Mouse (Mus musculus): ENCODE measurements around the gene Tenm2. TPM values are rescaled to one million over a fixed set of nuclear protein-coding genes. Genes with fewer than 3 reads are reported as not detected.

Gene Tenm2
- polyA plus RNA-seq, 2 experiments from 2014 or later: 0.05 TPM; not detected in 1

- ATAC-seq: no peak
Measured at GRCm38 (mm10) chr11:37076989-37077598, 158.7 kb downstream of the Tenm2 start.

GRCm38 (mm10) chr11:37075349-37075748, 160.4 kb downstream of the Tenm2 start:
- no peak for ATAC-seq

- ATAC-seq: no peak
Measured at GRCm38 (mm10) chr11:37065459-37065858, 170.3 kb downstream of the Tenm2 start.

GRCm38 (mm10) chr11:37046671-37047070, 189.1 kb downstream of the Tenm2 start:
- no peak for ATAC-seq

GRCm38 (mm10) chr11:37041259-37041658, 194.5 kb downstream of the Tenm2 start:
- no peak for ATAC-seq

- ATAC-seq: no peak
Measured at GRCm38 (mm10) chr11:37039283-37039682, 196.5 kb downstream of the Tenm2 start.

- ATAC-seq: no peak
Measured at GRCm38 (mm10) chr11:37031305-37032055, 204.3 kb downstream of the Tenm2 start.

GRCm38 (mm10) chr11:37011900-37012299, 223.9 kb downstream of the Tenm2 start:
- no peak for ATAC-seq

- ATAC-seq: no peak
Measured at GRCm38 (mm10) chr11:37009243-37009642, 226.5 kb downstream of the Tenm2 start.

GRCm38 (mm10) chr11:36997668-36998067, 238.1 kb downstream of the Tenm2 start:
- no peak for ATAC-seq

- no peak for ATAC-seq
Measured at GRCm38 (mm10) chr11:36990895-36991294, 244.9 kb downstream of the Tenm2 start.

- no peak for ATAC-seq
Measured at GRCm38 (mm10) chr11:36988776-36989565, 246.8 kb downstream of the Tenm2 start.

GRCm38 (mm10) chr11:36974142-36974541, 261.6 kb downstream of the Tenm2 start:
- ATAC-seq: no peak

GRCm38 (mm10) chr11:36958102-36958501, 277.7 kb downstream of the Tenm2 start:
- ATAC-seq: no peak

- no peak for ATAC-seq
Measured at GRCm38 (mm10) chr11:36941429-36941828, 294.3 kb downstream of the Tenm2 start.

- no peak for ATAC-seq
Measured at GRCm38 (mm10) chr11:36940557-36941110, 295.1 kb downstream of the Tenm2 start.

GRCm38 (mm10) chr11:36929817-36930216, 305.9 kb downstream of the Tenm2 start:
- ATAC-seq: no peak

GRCm38 (mm10) chr11:36926705-36927406, 308.9 kb downstream of the Tenm2 start:
- ATAC-seq: no peak

GRCm38 (mm10) chr11:36919301-36919700, 316.5 kb downstream of the Tenm2 start:
- ATAC-seq: no peak

- no peak for ATAC-seq
Measured at GRCm38 (mm10) chr11:36911406-36911805, 324.4 kb downstream of the Tenm2 start.

GRCm38 (mm10) chr11:36909036-36909435, 326.7 kb downstream of the Tenm2 start:
- ATAC-seq: no peak

GRCm38 (mm10) chr11:36902302-36902701, 333.5 kb downstream of the Tenm2 start:
- no peak for ATAC-seq

All from CD4-positive, CD25-positive, alpha-beta regulatory T cell, adult 4 months (primary cell).